Mouse (Mus musculus) lung, adult 18-20 months (tissue): ENCODE data around the gene Hvcn1.
A peak's percentile ranks its signal among the peaks of the same experiment; 100 is the strongest.

Experiments used
- DNase-seq, 2 experiments: peaks; one replicate each; pipeline ENCODE4 v3.0.0; 2022; ENCODE audit warnings: mixed read lengths in 2 of 2

Hvcn1 gene

GRCm38 (mm10) chr5:122235196-122235836 lies 28.7 kb downstream of the Hvcn1 start:
- DNase-seq, result no peak

- DNase-seq, result no peak
Observed at GRCm38 (mm10) chr5:122237200-122237599, 30.6 kb downstream of the Hvcn1 start.

- no peak for DNase-seq
Observed at GRCm38 (mm10) chr5:122239618-122240017, 33.0 kb downstream of the Hvcn1 start.

GRCm38 (mm10) chr5:122240521-122240920 lies 33.9 kb downstream of the Hvcn1 start:
- no peak for DNase-seq

- DNase-seq, result no peak
Observed at GRCm38 (mm10) chr5:122240989-122241388, 34.4 kb downstream of the Hvcn1 start.

- no peak for DNase-seq
Observed at GRCm38 (mm10) chr5:122242521-122243123, 36.0 kb downstream of the Hvcn1 start.

- DNase-seq, result peak in 1 of 2 experiments; percentile 37
Observed at GRCm38 (mm10) chr5:122243781-122244523, 37.3 kb downstream of the Hvcn1 start.

- no peak for DNase-seq
Observed at GRCm38 (mm10) chr5:122245186-122245585, 38.6 kb downstream of the Hvcn1 start.

- no peak for DNase-seq
Observed at GRCm38 (mm10) chr5:122246547-122247167, 40.1 kb downstream of the Hvcn1 start.

- DNase-seq, result no peak
Observed at GRCm38 (mm10) chr5:122247529-122247928, 40.9 kb downstream of the Hvcn1 start.

GRCm38 (mm10) chr5:122247934-122248333 lies 41.3 kb downstream of the Hvcn1 start:
- DNase-seq, result no peak

- DNase-seq, result no peak
Observed at GRCm38 (mm10) chr5:122249281-122249680, 42.7 kb downstream of the Hvcn1 start.

- DNase-seq, result no peak
Observed at GRCm38 (mm10) chr5:122251895-122252606, 45.4 kb downstream of the Hvcn1 start.

GRCm38 (mm10) chr5:122258027-122258741 lies 51.6 kb downstream of the Hvcn1 start:
- DNase-seq, result no peak

GRCm38 (mm10) chr5:122262104-122262503 lies 55.5 kb downstream of the Hvcn1 start:
- no peak for DNase-seq

- peak; percentile 89 to 92 for DNase-seq
Observed at GRCm38 (mm10) chr5:122263933-122264905, 57.6 kb downstream of the Hvcn1 start, which contains the start of gene Tctn1. Gene Tctn1 (minus strand): TSS chr5:122264460.

GRCm38 (mm10) chr5:122265187-122265586 lies 58.6 kb downstream of the Hvcn1 start:
- DNase-seq, result no peak

- DNase-seq, result no peak
Observed at GRCm38 (mm10) chr5:122265942-122266341, 59.3 kb downstream of the Hvcn1 start.

- DNase-seq, result no peak
Observed at GRCm38 (mm10) chr5:122267136-122267535, 60.5 kb downstream of the Hvcn1 start.

- peak; percentile 78 to 82 for DNase-seq
Observed at GRCm38 (mm10) chr5:122267899-122268298, 61.3 kb downstream of the Hvcn1 start.
